Mouse (Mus musculus): Measurements from ENCODE around the gene Plcb4.
A peak's percentile ranks its signal among the peaks of the same experiment; 100 is the strongest.
"Not testable (repeated sequence)": the region's sequence is repeated elsewhere in the genome, so short reads cannot be mapped to it uniquely, and the experiment has no call there.

Plcb4 gene

DNA sequence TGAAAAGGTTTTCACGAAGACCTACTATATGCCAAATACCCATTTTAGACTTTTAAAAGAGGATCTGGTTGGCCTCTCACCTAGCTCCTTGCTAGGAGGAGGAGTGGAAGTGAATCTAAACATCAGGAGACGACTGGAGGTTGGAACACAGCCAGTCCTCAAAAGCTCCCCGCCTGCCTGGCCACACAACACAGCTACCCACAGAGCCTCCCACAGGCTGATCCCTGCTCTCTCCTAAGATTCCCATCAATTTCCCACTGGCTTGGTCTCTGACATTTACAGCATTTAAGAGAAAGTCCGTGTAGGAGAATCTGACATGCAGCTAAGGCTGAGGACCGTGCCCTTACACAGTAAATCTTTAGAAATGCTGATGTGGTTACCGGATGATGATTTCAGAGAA lies 226.8 kb downstream of the Plcb4 start:
- no peak for DNase-seq (ENCODE audit: extremely low read depth, low read depth, low spot score)

DNA sequence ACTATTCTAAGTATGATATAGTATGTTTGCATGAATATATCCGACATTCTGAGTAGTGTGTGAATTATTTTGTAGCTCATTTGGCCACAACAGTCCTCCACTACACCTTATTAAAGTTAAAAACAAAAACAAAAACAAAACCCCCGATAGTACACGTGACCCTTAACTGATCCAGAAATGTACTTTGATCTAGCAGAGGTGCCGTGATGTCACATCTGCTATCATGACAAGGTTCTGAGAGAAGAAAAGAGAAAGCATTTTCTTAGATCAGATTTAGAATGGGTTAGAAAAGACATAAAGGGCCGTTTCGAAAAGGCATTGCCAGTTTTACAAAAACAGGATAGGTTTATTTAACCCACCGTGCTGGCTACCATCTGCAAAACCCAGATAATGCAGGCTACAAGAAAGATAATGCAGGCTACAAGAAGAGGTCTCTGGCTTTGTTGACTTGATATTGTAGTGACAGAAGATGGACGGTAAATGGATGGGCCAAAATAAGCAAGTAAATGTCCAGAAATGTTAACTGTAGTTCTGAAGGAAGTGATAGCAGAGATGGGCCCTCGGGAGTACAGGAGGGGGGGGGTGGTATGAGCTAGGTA lies 227.4 kb downstream of the Plcb4 start:
- DNase-seq (ENCODE audit: extremely low read depth, low read depth, low spot score) = no peak

DNA sequence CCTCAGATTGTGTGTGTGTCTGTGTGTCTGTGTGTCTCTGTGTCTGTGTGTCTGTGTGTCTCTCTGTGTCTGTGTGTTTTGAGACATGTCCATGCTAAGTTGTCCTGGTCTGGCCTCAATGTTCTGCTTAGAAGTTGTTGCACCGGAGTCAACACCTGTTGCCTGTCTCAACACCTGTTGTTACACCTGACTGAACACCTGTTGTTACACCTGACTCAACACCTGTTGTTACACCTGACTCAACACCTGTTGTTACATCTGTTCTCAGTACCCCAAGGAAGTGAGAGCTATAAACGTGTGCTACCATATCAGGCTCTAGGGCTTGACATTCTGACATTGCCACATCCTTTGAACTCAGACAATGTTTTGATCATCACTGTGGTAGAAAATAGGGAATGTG lies 229.0 kb downstream of the Plcb4 start:
- no peak for DNase-seq (ENCODE audit: extremely low read depth, low read depth, low spot score)

DNA sequence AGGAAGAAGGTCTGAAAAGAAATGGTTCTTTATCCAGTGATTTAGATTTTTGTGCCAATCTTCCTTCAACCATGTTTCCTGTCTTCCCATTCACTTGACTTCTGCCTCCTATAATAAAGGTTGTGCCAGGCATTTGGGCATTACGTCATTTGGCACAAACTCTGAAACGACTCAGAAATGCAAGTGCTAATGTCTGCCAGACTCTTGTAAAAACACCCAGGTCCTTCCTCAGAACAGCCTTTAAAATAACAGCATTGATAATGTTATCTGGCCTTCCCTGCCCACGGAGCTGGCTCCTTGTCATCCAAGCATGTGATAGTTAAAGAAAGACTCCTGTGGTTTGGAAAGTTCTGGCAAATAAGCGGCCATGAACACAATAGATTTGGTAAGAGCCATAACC lies 229.4 kb downstream of the Plcb4 start:
- peak; percentile 71 for DNase-seq (ENCODE audit: extremely low read depth, low read depth, low spot score)

DNA sequence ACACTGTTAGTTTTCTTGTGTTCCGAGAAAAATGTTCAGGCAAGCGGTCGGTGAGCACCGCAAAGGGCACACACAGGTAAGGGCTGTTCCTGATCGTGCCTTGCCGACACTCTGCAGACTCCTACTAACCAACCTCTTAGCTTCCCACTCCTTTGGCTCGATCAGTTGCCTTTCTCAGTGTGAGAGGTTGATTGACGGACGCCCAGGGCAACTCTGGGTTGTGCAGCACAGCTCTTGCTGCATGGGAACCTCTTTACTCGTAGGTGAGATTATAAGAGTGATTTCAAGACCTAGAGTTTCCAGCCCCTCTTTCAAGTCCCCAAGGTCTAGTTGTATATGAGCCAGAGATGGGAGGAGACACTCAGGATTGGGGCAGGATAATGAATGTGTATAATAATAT lies 230.0 kb downstream of the Plcb4 start:
- DNase-seq (ENCODE audit: extremely low read depth, low read depth, low spot score) = peak; percentile 65

DNA sequence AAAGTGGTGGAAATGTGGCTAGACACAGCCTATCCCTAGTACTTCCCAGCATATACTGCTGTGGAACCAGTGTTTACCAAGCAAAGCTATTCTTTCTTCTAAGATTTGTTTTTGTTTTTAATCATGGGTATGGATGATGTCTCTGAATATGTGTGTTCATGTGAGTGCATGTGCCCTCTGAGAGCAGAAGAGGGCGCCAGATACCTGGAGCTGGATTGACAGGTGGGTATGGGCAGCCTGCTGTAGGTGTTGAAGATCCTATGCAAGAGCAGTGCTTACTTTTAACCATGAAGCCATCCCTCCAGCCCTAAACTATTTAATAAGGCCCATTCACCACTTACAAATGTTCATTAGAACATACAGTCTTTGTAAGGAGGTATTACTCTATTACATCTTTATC lies 231.3 kb downstream of the Plcb4 start:
- DNase-seq (ENCODE audit: extremely low read depth, low read depth, low spot score) = no peak

DNA sequence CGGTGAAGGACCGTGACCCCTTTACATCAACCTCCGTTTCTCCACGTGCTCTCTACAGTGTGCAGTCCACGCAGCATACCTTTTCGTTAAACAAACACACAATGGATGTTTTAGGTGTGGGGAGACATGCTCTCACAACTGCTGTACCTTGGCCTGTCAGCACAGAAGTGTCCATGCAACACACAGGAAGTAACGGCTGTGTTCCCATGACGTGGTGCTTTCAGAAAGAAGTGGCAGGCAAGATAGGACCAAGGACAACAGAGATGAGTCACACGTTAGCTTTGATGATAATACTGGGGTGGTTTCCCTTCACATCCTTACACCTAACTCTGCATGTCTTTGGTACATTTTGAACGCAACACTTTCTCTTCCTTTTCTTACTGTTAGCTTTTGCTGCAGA lies 232.3 kb downstream of the Plcb4 start:
- no peak for DNase-seq (ENCODE audit: extremely low read depth, low read depth, low spot score)

DNA sequence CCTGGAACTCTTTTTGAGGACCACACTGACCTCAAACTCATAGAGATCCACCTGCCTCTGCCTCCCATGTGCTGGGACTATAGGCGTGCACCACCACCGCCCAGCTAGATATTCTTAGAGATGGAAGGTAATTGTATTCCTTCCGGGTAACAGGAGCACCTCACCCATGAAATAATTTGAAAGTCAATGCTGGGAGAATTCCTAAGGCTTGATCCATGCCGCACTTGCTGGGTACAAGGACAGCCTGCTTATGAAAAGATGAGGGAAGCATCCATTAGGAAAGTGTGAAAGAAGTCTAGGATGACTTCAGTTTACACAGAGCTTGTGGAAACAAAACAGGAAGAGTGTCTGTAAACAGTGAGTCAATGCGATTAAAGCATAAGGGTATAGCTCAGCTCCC lies 232.9 kb downstream of the Plcb4 start:
- DNase-seq (ENCODE audit: extremely low read depth, low read depth, low spot score) = no peak

DNA sequence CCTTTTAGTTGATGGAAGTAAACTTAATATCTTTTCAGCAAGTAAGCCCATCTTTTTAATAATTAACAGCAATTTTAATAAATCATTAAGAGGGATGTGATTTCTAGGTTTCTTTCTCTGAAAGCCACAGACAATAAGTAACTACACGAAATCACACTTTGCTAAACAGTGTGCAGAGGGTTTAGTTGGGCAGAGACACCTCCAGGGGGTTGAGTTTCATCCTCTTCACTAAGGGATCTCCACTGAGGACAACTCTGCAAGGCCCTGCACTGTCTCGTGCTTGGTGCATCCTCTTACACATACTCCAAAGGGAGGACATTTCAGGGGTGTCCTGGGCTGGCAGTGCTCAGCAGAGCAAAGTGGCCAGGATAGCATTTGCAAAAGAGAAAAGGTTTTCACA lies 235.8 kb downstream of the Plcb4 start:
- DNase-seq (ENCODE audit: extremely low read depth, low read depth, low spot score) = no peak

DNA sequence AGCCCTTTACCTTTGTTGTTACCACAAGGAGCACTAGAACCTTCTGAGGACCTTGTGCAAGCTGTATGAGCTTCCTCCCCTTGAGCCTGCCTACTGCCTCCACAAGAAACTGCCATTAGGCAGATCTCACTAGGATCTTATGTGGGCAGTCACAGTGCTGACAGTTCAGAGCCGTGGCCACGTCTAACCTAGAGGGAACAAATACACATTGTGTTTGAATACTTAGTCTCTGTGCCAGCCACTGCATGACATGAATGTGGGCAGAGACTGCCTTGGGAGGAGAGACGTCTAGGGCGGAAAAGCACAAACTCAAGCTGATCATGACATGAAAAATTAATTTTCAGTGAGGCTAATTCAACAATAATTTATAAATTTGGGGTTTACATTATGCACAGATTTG lies 239.2 kb downstream of the Plcb4 start:
- peak; percentile 18 for DNase-seq (ENCODE audit: extremely low read depth, low read depth, low spot score)

DNA sequence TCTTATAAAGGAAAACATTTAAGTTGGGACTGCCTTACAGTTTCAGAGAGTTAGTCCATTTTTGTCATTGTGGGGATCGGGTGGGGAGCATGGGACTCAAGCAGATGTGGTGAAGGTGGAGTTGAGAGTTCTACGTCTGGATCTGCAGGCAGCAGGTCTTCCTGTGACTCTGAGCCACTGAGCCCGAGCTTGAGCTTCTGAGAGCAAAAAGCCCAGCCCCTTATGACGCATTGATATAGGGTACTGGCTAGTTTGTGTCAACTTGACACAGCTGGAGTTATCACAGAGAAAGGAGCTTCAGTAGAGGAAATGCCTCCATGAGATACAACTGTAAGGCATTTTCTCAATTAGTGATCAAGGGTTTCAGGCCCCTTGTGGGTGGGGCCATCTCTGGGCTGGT lies 241.1 kb downstream of the Plcb4 start:
- not testable (repeated sequence) for DNase-seq (ENCODE audit: extremely low read depth, low read depth, low spot score)

DNA sequence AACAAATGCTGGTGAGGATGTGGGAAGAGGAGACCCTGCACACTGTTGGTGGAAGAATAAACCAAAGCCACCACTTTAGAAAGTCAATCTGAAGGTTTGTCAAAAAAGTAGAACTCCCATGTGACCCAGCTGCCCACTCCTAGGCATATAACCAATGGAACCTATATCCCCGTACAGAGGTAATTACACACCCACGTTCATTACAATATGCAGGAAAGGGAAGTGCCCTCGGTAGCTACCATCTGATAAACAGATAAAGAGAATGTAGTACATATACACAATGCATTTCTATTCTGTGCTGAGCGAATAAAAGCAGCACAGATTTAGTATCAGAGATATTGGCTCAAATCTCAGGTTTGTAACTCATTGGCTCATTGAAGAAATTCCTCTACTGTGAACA lies 242.2 kb downstream of the Plcb4 start:
- DNase-seq (ENCODE audit: extremely low read depth, low read depth, low spot score) = no peak

DNA sequence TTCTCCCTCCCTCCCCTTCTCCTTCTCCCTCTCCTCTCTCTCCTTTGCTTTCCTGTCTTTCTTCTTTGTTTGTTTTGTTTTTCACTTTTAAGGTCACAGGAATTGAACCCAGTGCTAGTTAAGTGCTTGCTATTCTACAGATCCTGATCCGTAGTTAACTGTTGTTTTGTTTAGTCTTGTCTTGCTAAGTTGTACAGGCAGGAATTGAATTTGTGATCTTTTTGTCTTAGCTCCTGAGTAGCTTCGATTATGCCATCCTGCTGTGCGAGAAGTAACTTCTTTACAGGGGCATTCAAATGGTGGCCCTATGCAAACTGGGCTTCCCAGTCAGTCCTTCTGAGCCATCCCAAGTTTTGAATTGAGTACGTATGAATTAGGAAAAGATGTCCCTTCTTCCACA lies 245.5 kb downstream of the Plcb4 start:
- no peak for DNase-seq (ENCODE audit: extremely low read depth, low read depth, low spot score)

DNA sequence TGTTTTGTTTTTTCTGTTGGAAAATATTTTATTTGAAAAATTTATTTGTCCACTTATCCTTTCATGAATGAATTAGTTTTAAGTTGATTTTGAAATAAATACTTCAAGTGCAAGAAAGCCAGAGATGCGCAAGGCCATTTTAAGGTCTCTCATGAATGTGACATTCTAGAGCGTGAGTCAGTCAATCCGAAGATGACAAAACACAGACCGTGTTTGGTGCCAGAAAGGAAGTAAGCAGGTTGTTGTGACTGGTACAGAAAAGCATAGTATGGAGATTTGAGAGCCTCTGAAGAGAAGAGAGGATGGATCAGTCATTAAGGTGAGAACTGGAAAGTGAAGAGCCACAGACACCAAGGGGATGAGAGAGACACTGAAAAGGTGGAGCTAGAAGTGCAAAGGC lies 246.0 kb downstream of the Plcb4 start:
- DNase-seq (ENCODE audit: extremely low read depth, low read depth, low spot score) = no peak

DNA sequence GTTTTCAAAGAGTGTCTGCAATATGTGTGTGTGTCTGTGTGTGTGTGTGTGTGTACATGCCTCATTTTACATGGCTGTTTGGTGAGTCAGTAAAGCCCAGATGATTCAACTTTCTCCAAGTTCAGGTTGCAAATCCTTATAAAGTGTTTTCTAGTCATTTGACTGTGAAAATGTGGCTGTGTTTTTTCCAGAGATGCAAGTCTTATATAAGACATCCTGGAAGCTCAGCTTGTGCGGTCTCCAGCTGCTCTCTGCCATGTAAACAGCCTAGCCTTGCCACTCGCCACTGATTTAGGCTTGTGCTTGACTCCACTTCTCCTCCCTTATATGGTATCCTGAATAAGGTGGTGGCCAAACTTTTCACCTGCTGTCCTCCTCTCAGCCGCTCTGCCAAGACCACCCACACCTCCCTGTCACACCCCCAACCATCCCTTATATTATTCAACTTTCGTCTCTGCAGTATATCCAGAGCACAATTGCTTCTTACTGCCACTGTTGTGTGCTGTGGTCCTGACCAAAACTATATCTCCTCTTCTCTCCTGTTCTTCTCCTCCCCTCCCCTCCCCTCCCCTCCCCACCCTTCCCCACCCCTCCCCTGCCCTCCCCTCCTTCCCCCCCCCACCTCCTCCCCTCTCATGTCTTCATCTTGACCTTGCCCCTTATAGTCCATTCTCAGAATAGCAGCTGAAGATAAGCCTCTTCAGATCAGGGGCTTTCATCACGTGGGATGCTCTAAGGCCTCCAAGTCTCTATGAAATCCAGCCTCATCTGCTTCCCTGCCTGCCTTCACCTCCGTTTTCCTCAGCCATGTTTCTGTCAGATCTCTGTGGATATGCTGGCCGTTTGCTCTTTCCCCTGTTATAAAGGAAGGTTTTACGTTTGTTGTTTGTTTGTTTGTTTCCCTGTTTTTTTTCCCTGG lies 255.8 kb downstream of the Plcb4 start:
- no peak for DNase-seq (ENCODE audit: extremely low read depth, low read depth, low spot score)

DNA sequence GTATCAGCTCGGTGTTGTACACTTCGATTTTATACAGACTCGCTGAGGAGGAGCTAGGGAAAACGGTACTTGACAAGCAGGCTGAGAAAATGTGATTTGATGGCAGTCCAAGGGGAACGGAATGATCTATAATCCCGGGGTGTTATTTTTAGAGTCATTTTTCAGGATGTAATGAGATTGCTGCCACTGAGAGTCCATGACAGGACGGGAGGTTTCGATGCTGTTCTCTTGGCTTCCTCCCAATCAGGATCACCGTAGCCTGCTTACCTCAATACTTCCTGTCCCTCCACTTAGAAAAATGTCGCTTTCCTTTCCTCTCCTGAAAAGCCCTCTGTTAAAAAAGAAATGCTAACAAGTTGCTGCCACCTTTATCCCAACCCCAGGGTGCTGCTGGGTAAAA lies 257.1 kb downstream of the Plcb4 start:
- DNase-seq (ENCODE audit: extremely low read depth, low read depth, low spot score) = no peak

DNA sequence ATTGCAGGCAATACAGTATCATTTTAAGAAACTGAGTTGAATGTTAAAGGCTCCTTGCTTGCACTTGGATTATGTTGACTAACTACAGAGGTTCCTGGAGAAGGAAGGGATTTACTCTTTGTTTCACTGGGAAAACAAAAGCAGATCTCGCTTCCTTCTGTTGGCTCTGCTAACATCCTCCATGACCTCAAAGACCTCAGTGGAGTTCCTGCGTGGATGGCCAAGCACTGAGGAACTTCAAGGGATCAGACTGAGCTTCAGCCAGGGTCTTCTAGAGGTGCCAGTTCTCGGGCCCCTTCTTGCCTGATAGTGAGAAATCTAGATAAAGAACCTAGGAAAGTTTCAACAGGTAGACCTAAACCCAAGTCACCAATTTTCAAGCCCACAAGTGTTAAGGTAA lies 258.2 kb downstream of the Plcb4 start:
- DNase-seq (ENCODE audit: extremely low read depth, low read depth, low spot score) = no peak

DNA sequence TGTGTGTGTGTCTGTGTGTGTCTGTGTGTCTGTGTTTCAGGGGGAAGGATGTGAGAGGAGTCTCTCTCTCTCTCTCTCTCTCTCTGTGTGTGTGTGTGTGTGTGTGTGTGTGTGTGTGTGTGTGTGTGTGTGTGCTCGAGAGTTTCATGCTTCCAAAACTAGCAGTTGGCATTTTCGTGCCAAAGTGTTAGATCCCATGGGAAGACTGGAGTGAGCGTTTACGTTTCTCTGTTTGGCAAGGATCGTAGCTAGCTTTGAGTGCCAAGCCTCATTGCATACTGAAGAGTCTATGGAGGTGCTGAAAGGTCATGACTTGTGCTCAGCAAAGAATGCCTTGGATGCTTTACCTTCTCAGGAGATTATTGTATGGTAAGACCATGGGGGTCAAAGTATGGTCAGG lies 259.3 kb downstream of the Plcb4 start:
- no peak for DNase-seq (ENCODE audit: extremely low read depth, low read depth, low spot score)

DNA sequence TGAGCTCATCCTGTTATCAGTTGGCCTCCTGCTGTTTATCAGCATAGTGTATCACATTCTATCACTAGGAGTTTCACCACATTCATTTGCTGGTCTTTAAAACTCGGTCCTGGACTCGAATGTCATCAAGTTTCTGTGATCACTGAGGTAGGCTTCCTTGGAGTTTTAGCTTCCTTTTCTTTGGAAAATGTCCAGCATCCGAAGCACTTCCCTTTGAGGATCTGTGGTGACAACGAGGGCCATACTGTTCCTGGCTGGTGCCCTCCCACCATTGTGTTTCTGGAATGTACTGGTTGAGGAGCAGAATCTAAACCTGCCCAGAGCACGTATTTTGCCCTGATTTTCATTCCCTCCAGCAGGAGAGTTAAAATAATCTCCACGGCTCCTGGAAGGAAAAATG lies 260.8 kb downstream of the Plcb4 start:
- no peak for DNase-seq (ENCODE audit: extremely low read depth, low read depth, low spot score)

DNA sequence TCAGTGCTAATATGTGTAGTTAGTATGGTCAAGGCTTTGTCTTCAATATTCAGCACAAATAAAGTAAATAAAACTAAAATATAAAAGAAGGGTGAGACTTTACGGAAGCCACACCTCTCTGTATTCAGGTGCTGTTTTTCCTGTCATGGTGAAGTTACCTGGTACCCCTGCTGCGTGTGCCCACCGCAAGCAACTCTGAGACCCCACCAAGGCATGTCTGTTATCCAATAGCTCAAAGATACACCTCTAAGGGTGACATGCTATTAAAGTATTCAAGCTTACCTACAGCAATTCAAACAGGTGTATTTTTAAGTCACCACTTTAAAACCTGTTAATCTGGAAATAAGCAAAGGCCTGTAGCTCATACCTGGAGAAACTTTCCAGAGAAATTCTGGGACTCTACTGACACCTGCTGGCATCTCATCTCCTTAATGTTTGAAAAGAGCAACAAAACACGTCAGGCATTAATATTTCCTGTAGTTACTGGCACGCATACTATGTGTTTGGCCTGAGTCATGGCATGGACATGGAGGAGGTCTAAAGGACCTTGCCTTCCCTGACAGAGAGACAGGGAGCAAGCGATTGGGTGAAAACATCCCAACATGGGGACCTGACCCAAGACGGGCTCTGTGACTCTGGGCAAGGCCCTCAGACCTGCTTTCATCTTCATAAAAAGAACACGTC lies 268.0 kb downstream of the Plcb4 start:
- peak; percentile 16 for DNase-seq (ENCODE audit: extremely low read depth, low read depth, low spot score)

DNA sequence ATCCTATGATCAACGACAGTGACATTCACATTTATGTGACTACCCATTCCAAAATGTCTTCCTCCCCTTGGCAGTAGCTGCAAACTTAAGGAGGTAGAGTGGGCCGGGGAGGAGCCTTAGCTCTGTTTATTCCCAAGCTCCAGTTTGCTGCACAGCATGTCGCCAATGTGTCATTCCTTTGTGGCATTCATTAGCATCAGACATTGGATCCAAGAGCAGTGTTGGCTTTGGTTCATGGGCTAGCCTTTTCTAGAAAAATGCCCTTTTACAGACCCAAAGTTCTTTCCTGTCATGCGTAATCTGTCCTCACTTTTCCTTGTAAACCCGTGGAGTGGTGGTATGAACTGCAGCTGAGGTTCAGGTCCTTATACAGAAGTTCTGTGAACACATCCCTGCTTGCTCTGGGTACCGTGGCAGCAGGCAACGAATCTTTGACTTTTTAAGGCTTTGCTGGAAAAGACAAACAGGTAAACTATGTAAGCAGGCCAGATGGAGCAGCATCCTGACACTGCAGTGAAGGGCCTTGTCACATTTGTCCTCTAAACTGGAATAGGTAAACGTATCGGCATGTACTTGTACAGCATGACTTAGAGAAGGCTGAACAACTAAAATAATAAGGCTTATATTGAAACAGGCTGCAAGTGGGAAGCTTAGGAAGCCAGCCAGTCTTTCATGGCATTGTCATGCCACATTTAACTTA lies 270.4 kb downstream of the Plcb4 start:
- DNase-seq (ENCODE audit: extremely low read depth, low read depth, low spot score) = no peak

DNA sequence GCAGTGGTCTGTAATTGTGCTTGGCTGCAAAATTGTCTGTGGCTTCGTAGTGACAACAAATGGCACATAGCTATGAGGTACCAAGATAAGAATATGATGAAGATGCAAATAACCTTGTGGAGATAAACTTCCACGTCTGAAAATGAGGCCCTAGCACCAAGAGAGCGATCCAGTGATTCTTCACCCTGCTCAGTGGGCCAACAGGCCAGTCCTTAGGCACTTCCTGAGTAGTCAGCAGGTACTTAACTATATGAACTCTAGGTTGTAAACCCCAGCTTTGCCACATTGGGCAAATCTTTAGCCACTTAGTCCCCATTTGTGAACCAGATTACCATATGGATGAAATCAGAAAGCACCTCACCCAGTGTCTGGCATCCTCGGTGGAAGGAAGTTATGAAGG lies 271.9 kb downstream of the Plcb4 start:
- no peak for DNase-seq (ENCODE audit: extremely low read depth, low read depth, low spot score)

All from fat pad, adult 2 months (tissue).